Mouse (Mus musculus): ENCODE measurements around the gene Mrpl52. TPM values are rescaled to one million over a fixed set of nuclear protein-coding genes. Genes with fewer than 3 reads are reported as not detected.

The Mrpl52 gene
- polyA plus RNA-seq, 1 experiment: 518 TPM

DNA sequence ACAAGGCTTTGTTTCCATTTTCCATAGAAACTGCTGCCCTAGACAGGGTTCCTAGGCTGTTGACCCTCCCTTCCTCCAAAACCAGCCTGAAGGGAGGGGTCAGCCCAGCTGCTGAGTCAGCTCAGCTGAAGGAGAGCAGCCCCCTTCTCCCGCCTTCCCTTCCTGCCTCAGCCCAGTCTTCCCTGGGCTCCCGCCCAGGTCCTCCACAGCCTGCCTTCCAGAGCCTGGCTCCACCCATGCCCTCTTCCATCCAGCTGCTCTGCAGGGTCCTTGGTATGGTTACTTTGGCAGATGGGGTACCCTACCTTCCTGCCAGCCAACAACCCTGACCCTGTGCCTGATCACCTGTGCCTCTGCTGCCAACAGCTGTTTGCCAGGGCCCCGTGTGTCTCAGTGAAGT lies 16.5 kb downstream of the Mrpl52 start:
- no peak overlapping the region for H3ac ChIP-seq (ENCODE audit: control insufficient read depth, insufficient read length, low read depth)
- H3K79me2 ChIP-seq (ENCODE audit: control insufficient read depth, insufficient read depth): no peaks in the 10 kb centered on the region
- TF ChIP-seq USF1 (IDR thresholded peaks at IDR 0.05; ENCODE audit: low read depth): no peak
- TF ChIP-seq MYOD1 (IDR thresholded peaks at IDR 0.05; ENCODE audit: control insufficient read depth, insufficient read length, low read depth): no peak
- TF ChIP-seq FOSL1 (IDR thresholded peaks at IDR 0.05; ENCODE audit: insufficient read depth, low read length, poor library complexity, severe bottlenecking): no peak
- no peak for TF ChIP-seq MYOG (IDR thresholded peaks at IDR 0.05; ENCODE audit: control insufficient read depth, extremely low read depth, insufficient read length)
- TF ChIP-seq CEBPB (IDR thresholded peaks at IDR 0.05; ENCODE audit: low read depth): no peak
- TF ChIP-seq MAX (IDR thresholded peaks at IDR 0.05): no peak
- TF ChIP-seq CTCF (IDR thresholded peaks at IDR 0.05; ENCODE audit: control insufficient read depth, insufficient read depth, insufficient read length): no peak
- no peak overlapping the region for H3K4me3 ChIP-seq (ENCODE audit: insufficient read depth, poor library complexity, severe bottlenecking)
- peaks cover 22% of the 10 kb centered on the region for H3K36me3 ChIP-seq (ENCODE audit: control insufficient read depth, insufficient read depth)
- H3K79me3 ChIP-seq (ENCODE audit: low read depth): no peaks in the 10 kb centered on the region
- no peaks in the 10 kb centered on the region for H3K27me3 ChIP-seq (ENCODE audit: control insufficient read depth, insufficient read depth, insufficient read length)

DNA sequence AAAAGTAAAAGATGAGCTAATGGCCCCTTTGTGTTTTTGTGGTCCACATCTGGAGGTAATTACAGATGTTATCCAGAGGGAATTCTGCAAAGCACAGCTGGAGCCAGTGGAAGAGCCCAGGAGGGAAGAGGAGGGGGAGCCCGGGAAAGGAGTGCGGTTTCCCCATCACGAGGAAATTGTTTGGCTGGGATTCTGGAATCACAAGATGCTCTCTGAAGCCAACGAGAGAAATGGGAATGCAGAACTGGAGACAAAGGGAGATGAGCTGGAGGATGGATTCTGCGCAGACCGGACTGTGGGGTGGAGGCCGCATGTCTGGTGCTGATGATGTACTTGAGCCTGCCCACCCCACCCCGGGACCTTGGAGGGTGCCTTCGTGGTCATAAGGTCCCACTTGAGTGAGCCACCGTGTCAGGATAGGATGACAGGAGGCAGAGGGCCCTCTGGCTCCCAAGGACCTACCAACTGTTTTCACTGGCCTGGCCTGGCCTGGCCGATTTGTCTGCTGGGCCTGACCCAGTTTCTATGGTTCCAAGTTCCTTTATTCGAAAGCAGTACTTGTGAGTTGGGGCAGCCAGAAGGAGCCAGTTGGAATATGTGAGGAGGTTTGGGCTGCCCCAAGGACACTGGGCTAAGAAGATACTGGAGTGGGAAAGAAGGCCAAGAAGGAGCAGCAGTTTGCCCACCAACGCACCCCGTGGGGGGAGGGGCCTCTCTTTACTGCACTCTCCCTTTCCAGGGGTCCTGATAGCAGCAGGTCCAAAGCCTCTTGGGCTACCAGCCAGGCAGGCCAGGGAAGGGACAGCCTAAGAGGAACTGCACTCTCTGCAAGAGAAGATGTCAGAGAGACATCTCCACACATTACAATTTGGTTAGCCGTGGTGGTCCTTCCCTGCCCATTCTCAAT lies 17.3 kb downstream of the Mrpl52 start:
- no peaks in the 10 kb centered on the region for H3K79me3 ChIP-seq (ENCODE audit: low read depth)
- TF ChIP-seq MYOD1 (IDR thresholded peaks at IDR 0.05; ENCODE audit: control insufficient read depth, insufficient read length, low read depth) (no peak), CEBPB (IDR thresholded peaks at IDR 0.05; ENCODE audit: low read depth) (no peak), MAX (IDR thresholded peaks at IDR 0.05) (no peak), CTCF (IDR thresholded peaks at IDR 0.05; ENCODE audit: control insufficient read depth, insufficient read depth, insufficient read length) (no peak), MYOG (IDR thresholded peaks at IDR 0.05; ENCODE audit: control insufficient read depth, extremely low read depth, insufficient read length) (no peak), FOSL1 (IDR thresholded peaks at IDR 0.05; ENCODE audit: insufficient read depth, low read length, poor library complexity, severe bottlenecking) (no peak)
- H3K4me3 ChIP-seq (ENCODE audit: insufficient read depth, poor library complexity, severe bottlenecking): no peak overlapping the region
- no peaks in the 10 kb centered on the region for H3K79me2 ChIP-seq (ENCODE audit: control insufficient read depth, insufficient read depth)
- no peak overlapping the region for H3ac ChIP-seq (ENCODE audit: control insufficient read depth, insufficient read length, low read depth)
- no peaks in the 10 kb centered on the region for H3K27me3 ChIP-seq (ENCODE audit: control insufficient read depth, insufficient read depth, insufficient read length)
- H3K36me3 ChIP-seq (ENCODE audit: control insufficient read depth, insufficient read depth): peaks cover 15% of the 10 kb centered on the region

DNA sequence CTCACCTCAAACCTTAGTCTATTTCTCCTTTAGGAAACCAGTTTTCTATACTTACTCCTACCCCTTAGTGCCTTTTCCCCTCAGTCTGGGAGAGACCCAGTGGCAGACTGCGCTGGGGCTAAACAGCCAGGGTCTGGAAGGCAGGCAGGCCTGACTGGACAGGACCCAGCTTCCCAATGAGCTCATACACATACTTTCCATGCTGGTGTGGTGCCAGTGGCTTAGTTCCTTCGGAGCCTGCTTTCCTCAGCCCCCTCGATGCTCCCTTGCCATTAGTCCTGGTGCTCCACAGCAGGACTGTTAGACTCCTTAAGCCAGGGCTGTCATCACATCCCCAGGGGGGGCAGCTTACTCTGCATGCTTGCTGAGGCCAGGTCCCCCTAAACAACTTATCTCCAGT lies 18.8 kb downstream of the Mrpl52 start:
- H3K4me3 ChIP-seq (ENCODE audit: insufficient read depth, poor library complexity, severe bottlenecking): no peak overlapping the region
- TF ChIP-seq CTCF (IDR thresholded peaks at IDR 0.05; ENCODE audit: control insufficient read depth, insufficient read depth, insufficient read length): no peak
- no peak for TF ChIP-seq USF1 (IDR thresholded peaks at IDR 0.05; ENCODE audit: low read depth)
- no peak for TF ChIP-seq MYOG (IDR thresholded peaks at IDR 0.05; ENCODE audit: control insufficient read depth, extremely low read depth, insufficient read length)
- TF ChIP-seq FOSL1 (IDR thresholded peaks at IDR 0.05; ENCODE audit: insufficient read depth, low read length, poor library complexity, severe bottlenecking): no peak
- no peak for TF ChIP-seq MYOD1 (IDR thresholded peaks at IDR 0.05; ENCODE audit: control insufficient read depth, insufficient read length, low read depth)
- TF ChIP-seq MAX (IDR thresholded peaks at IDR 0.05): no peak
- TF ChIP-seq CEBPB (IDR thresholded peaks at IDR 0.05; ENCODE audit: low read depth): no peak
- H3K36me3 ChIP-seq (ENCODE audit: control insufficient read depth, insufficient read depth): no peaks in the 10 kb centered on the region
- H3K27me3 ChIP-seq (ENCODE audit: control insufficient read depth, insufficient read depth, insufficient read length): no peaks in the 10 kb centered on the region
- no peaks in the 10 kb centered on the region for H3K79me3 ChIP-seq (ENCODE audit: low read depth)
- no peak overlapping the region for H3ac ChIP-seq (ENCODE audit: control insufficient read depth, insufficient read length, low read depth)
- H3K79me2 ChIP-seq (ENCODE audit: control insufficient read depth, insufficient read depth): no peaks in the 10 kb centered on the region

DNA sequence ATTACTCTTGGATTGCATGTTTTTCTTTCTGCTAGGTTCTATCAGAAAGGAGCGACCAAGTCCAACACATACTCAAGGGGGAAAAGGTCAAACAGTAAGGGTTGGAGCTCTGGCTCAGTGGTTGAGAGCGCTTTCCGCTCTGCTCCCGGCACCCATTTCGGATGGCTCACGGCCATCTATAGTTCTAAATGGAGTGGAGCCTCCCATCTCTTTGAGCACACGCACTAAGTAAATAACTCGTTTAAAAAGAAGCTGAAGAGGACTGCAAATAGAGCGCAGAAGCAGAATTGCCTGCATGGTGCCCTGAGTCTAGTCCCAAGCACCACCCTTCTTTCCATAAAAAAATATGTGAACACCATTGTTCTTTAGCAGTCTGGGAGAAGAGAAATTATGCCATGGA lies 26.9 kb downstream of the Mrpl52 start:
- H3K4me3 ChIP-seq (ENCODE audit: insufficient read depth, poor library complexity, severe bottlenecking): no peak overlapping the region
- H3ac ChIP-seq (ENCODE audit: control insufficient read depth, insufficient read length, low read depth): no peak overlapping the region
- H3K36me3 ChIP-seq (ENCODE audit: control insufficient read depth, insufficient read depth): no peaks in the 10 kb centered on the region
- no peak for TF ChIP-seq CTCF (IDR thresholded peaks at IDR 0.05; ENCODE audit: control insufficient read depth, insufficient read depth, insufficient read length)
- no peaks in the 10 kb centered on the region for H3K79me2 ChIP-seq (ENCODE audit: control insufficient read depth, insufficient read depth)
- no peaks in the 10 kb centered on the region for H3K79me3 ChIP-seq (ENCODE audit: low read depth)
- no peaks in the 10 kb centered on the region for H3K27me3 ChIP-seq (ENCODE audit: control insufficient read depth, insufficient read depth, insufficient read length)

DNA sequence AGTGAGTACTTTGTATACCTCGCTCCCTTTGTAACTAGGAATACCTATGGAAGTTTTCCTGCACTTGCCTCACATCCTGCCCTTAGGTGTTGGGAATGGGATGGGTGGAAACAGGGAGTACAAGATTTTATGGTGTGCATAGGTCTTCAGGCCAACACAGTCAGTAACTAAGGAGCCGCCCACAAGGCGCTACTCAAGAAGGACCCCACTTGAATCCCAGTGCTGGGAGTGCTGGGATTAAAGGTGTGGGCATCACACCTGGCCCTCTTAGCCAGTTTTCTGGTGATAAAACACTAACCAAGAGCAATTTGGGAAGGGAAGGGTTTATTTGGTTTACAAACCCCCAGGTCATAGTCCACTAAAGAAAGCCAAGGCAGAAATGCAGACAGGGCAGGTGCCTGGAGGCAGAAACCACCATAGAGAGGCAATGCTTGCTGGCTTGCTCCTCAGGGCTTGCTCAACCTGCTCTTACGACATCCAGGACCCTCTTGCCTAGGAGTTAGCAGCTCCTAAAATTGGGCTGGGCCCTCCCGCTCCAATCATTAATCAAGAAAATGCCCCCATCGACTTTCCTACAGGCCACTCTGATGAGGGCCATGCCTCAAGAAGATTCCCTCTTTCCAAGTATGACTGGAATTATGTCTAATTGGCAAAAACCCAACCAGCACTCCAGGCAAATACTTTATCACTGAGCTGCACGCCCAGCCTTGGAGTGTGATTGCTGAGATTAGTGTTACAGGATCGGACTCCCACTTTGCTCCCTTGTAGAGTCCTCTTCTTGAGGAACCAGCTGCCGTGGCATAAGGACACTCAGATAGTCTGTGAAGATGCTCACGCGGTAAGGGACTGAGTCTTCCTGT lies 28.2 kb downstream of the Mrpl52 start:
- Histone ChIP-seq H3K79me2 (ENCODE audit: control insufficient read depth, insufficient read depth) (no peaks in the 10 kb centered on the region), H3ac (ENCODE audit: control insufficient read depth, insufficient read length, low read depth) (no peak overlapping the region), H3K79me3 (ENCODE audit: low read depth) (no peaks in the 10 kb centered on the region), H3K36me3 (ENCODE audit: control insufficient read depth, insufficient read depth) (no peaks in the 10 kb centered on the region), H3K27me3 (ENCODE audit: control insufficient read depth, insufficient read depth, insufficient read length) (no peaks in the 10 kb centered on the region), H3K4me3 (ENCODE audit: insufficient read depth, poor library complexity, severe bottlenecking) (no peak overlapping the region)
- TF ChIP-seq MYOD1 (IDR thresholded peaks at IDR 0.05; ENCODE audit: control insufficient read depth, insufficient read length, low read depth) (no peak), FOSL1 (IDR thresholded peaks at IDR 0.05; ENCODE audit: insufficient read depth, low read length, poor library complexity, severe bottlenecking) (no peak), MYOG (IDR thresholded peaks at IDR 0.05; ENCODE audit: control insufficient read depth, extremely low read depth, insufficient read length) (no peak), MAX (IDR thresholded peaks at IDR 0.05) (no peak), USF1 (IDR thresholded peaks at IDR 0.05; ENCODE audit: low read depth) (no peak), CTCF (IDR thresholded peaks at IDR 0.05; ENCODE audit: control insufficient read depth, insufficient read depth, insufficient read length) (no peak), CEBPB (IDR thresholded peaks at IDR 0.05; ENCODE audit: low read depth) (no peak)
